Mouse (Mus musculus): ENCODE measurements around the gene Umad1. TPM values are rescaled to one million over a fixed set of nuclear protein-coding genes. Genes with fewer than 3 reads are reported as not detected.

Umad1 gene
- polyA plus RNA-seq, 1 experiment from 2014 or later = 20.6 TPM

- peak; percentile 36 for DNase-seq (ENCODE audit: low spot score)
- peak overlapping the region; percentile 28 for H3K9ac ChIP-seq (ENCODE audit: low read depth, low read length)
- H3K36me3 ChIP-seq (ENCODE audit: control insufficient read depth, insufficient read depth, low read length) = no peaks in the 10 kb centered on the region
- peaks cover 30% of the 10 kb centered on the region for H3K4me1 ChIP-seq (replicated peaks; ENCODE audit: control insufficient read depth, insufficient read depth, low read length)
- H3K27ac ChIP-seq (ENCODE audit: low read depth, low read length) = peak overlapping the region; percentile 78
- peak; percentile 89 for ATAC-seq (replicated peaks; ENCODE audit: low FRiP score)
- H3K27me3 ChIP-seq (replicated peaks; ENCODE audit: control insufficient read depth, insufficient read depth, low read length) = no peaks in the 10 kb centered on the region
- H3K4me2 ChIP-seq = peak overlapping the region; percentile 56
- 42% methylated on average over 20 of the region's 20 CpGs for WGBS
- H3K9me3 ChIP-seq (ENCODE audit: control insufficient read depth, low read length) = no peaks in the 10 kb centered on the region
- H3K4me3 ChIP-seq (ENCODE audit: low read depth, low read length) = peak overlapping the region; percentile 31; the same call in 1 of the 2 replicates
Observed at GRCm38 (mm10) chr6:8487044-8487853, 228.2 kb downstream of the Umad1 start.

- Histone ChIP-seq H3K9ac (ENCODE audit: low read depth, low read length) (no peak overlapping the region), H3K9me3 (ENCODE audit: control insufficient read depth, low read length) (no peaks in the 10 kb centered on the region), H3K36me3 (ENCODE audit: control insufficient read depth, insufficient read depth, low read length) (no peaks in the 10 kb centered on the region), H3K4me3 (ENCODE audit: low read depth, low read length) (no peak overlapping the region), H3K27me3 (replicated peaks; ENCODE audit: control insufficient read depth, insufficient read depth, low read length) (no peaks in the 10 kb centered on the region), H3K27ac (ENCODE audit: low read depth, low read length) (peak overlapping the region; percentile 55), H3K4me1 (replicated peaks; ENCODE audit: control insufficient read depth, insufficient read depth, low read length) (peaks cover 30% of the 10 kb centered on the region), H3K4me2 (peak overlapping the region; percentile 14; the same call in 1 of the 2 replicates)
- DNase-seq (ENCODE audit: low spot score) (no peak), ATAC-seq (replicated peaks; ENCODE audit: low FRiP score) (peak; percentile 28; the same call in 1 of the 2 replicates)
- WGBS = 36% methylated on average over 5 of the region's 5 CpGs
Observed at GRCm38 (mm10) chr6:8488249-8488648, 229.2 kb downstream of the Umad1 start.

GRCm38 (mm10) chr6:8489266-8489665 lies 230.2 kb downstream of the Umad1 start:
- no peaks in the 10 kb centered on the region for H3K36me3 ChIP-seq (ENCODE audit: control insufficient read depth, insufficient read depth, low read length)
- H3K4me3 ChIP-seq (ENCODE audit: low read depth, low read length) = no peak overlapping the region
- 79% methylated on average over 7 of the region's 7 CpGs for WGBS
- ATAC-seq (replicated peaks; ENCODE audit: low FRiP score) (no peak), DNase-seq (ENCODE audit: low spot score) (no peak)
- H3K4me1 ChIP-seq (replicated peaks; ENCODE audit: control insufficient read depth, insufficient read depth, low read length) = peaks cover 30% of the 10 kb centered on the region
- H3K4me2 ChIP-seq = no peak overlapping the region
- no peak overlapping the region for H3K27ac ChIP-seq (ENCODE audit: low read depth, low read length)
- no peaks in the 10 kb centered on the region for H3K27me3 ChIP-seq (replicated peaks; ENCODE audit: control insufficient read depth, insufficient read depth, low read length)
- no peak overlapping the region for H3K9ac ChIP-seq (ENCODE audit: low read depth, low read length)
- no peaks in the 10 kb centered on the region for H3K9me3 ChIP-seq (ENCODE audit: control insufficient read depth, low read length)

GRCm38 (mm10) chr6:8489938-8490585 lies 231.0 kb downstream of the Umad1 start:
- Histone ChIP-seq H3K9me3 (ENCODE audit: control insufficient read depth, low read length) (no peaks in the 10 kb centered on the region), H3K4me3 (ENCODE audit: low read depth, low read length) (no peak overlapping the region), H3K27me3 (replicated peaks; ENCODE audit: control insufficient read depth, insufficient read depth, low read length) (no peaks in the 10 kb centered on the region), H3K4me2 (no peak overlapping the region), H3K4me1 (replicated peaks; ENCODE audit: control insufficient read depth, insufficient read depth, low read length) (peaks cover 25% of the 10 kb centered on the region), H3K27ac (ENCODE audit: low read depth, low read length) (no peak overlapping the region), H3K36me3 (ENCODE audit: control insufficient read depth, insufficient read depth, low read length) (no peaks in the 10 kb centered on the region), H3K9ac (ENCODE audit: low read depth, low read length) (no peak overlapping the region)
- DNase-seq (ENCODE audit: low spot score) (no peak), ATAC-seq (replicated peaks; ENCODE audit: low FRiP score) (no peak)
- WGBS = 57% methylated on average over 1 of the region's 1 CpGs

- Histone ChIP-seq H3K27ac (ENCODE audit: low read depth, low read length) (no peak overlapping the region), H3K4me3 (ENCODE audit: low read depth, low read length) (no peak overlapping the region), H3K27me3 (replicated peaks; ENCODE audit: control insufficient read depth, insufficient read depth, low read length) (no peaks in the 10 kb centered on the region), H3K4me1 (replicated peaks; ENCODE audit: control insufficient read depth, insufficient read depth, low read length) (peaks cover 4% of the 10 kb centered on the region), H3K4me2 (no peak overlapping the region), H3K9ac (ENCODE audit: low read depth, low read length) (no peak overlapping the region), H3K9me3 (ENCODE audit: control insufficient read depth, low read length) (no peaks in the 10 kb centered on the region), H3K36me3 (ENCODE audit: control insufficient read depth, insufficient read depth, low read length) (no peaks in the 10 kb centered on the region)
- ATAC-seq (replicated peaks; ENCODE audit: low FRiP score) (no peak), DNase-seq (ENCODE audit: low spot score) (no peak)
- 86% methylated on average over 3 of the region's 3 CpGs for WGBS
Observed at GRCm38 (mm10) chr6:8492248-8492647, 233.2 kb downstream of the Umad1 start.

- no peak for DNase-seq (ENCODE audit: low spot score)
- WGBS = 78% methylated on average over 5 of the region's 5 CpGs
- ATAC-seq (replicated peaks; ENCODE audit: low FRiP score) = no peak
- Histone ChIP-seq H3K9me3 (ENCODE audit: control insufficient read depth, low read length) (no peaks in the 10 kb centered on the region), H3K4me1 (replicated peaks; ENCODE audit: control insufficient read depth, insufficient read depth, low read length) (no peaks in the 10 kb centered on the region), H3K36me3 (ENCODE audit: control insufficient read depth, insufficient read depth, low read length) (no peaks in the 10 kb centered on the region), H3K4me2 (no peak overlapping the region), H3K27me3 (replicated peaks; ENCODE audit: control insufficient read depth, insufficient read depth, low read length) (no peaks in the 10 kb centered on the region), H3K27ac (ENCODE audit: low read depth, low read length) (no peak overlapping the region), H3K4me3 (ENCODE audit: low read depth, low read length) (no peak overlapping the region), H3K9ac (ENCODE audit: low read depth, low read length) (no peak overlapping the region)
Observed at GRCm38 (mm10) chr6:8495109-8495826, 236.2 kb downstream of the Umad1 start.

- no peak overlapping the region for H3K9ac ChIP-seq (ENCODE audit: low read depth, low read length)
- no peaks in the 10 kb centered on the region for H3K9me3 ChIP-seq (ENCODE audit: control insufficient read depth, low read length)
- no peak overlapping the region for H3K4me3 ChIP-seq (ENCODE audit: low read depth, low read length)
- no peaks in the 10 kb centered on the region for H3K36me3 ChIP-seq (ENCODE audit: control insufficient read depth, insufficient read depth, low read length)
- no peak overlapping the region for H3K4me2 ChIP-seq
- WGBS = 70% methylated on average over 4 of the region's 4 CpGs
- no peaks in the 10 kb centered on the region for H3K27me3 ChIP-seq (replicated peaks; ENCODE audit: control insufficient read depth, insufficient read depth, low read length)
- no peak overlapping the region for H3K27ac ChIP-seq (ENCODE audit: low read depth, low read length)
- ATAC-seq (replicated peaks; ENCODE audit: low FRiP score) = no peak
- DNase-seq (ENCODE audit: low spot score) = no peak
- H3K4me1 ChIP-seq (replicated peaks; ENCODE audit: control insufficient read depth, insufficient read depth, low read length) = no peaks in the 10 kb centered on the region
Observed at GRCm38 (mm10) chr6:8495827-8496222, 236.7 kb downstream of the Umad1 start.

GRCm38 (mm10) chr6:8497234-8497867 lies 238.3 kb downstream of the Umad1 start:
- H3K4me2 ChIP-seq = no peak overlapping the region
- no peak overlapping the region for H3K27ac ChIP-seq (ENCODE audit: low read depth, low read length)
- H3K9ac ChIP-seq (ENCODE audit: low read depth, low read length) = no peak overlapping the region
- DNase-seq (ENCODE audit: low spot score) (no peak), ATAC-seq (replicated peaks; ENCODE audit: low FRiP score) (no peak)
- no peak overlapping the region for H3K4me3 ChIP-seq (ENCODE audit: low read depth, low read length)
- H3K9me3 ChIP-seq (ENCODE audit: control insufficient read depth, low read length) = no peaks in the 10 kb centered on the region
- H3K36me3 ChIP-seq (ENCODE audit: control insufficient read depth, insufficient read depth, low read length) = no peaks in the 10 kb centered on the region
- no peaks in the 10 kb centered on the region for H3K27me3 ChIP-seq (replicated peaks; ENCODE audit: control insufficient read depth, insufficient read depth, low read length)
- no peaks in the 10 kb centered on the region for H3K4me1 ChIP-seq (replicated peaks; ENCODE audit: control insufficient read depth, insufficient read depth, low read length)
- WGBS = 67% methylated on average over 6 of the region's 6 CpGs

Data from liver, embryonic 11.5 days (tissue).